7 mouse cellular contexts compared by ENCODE assay signal in the genomic region with DNA sequence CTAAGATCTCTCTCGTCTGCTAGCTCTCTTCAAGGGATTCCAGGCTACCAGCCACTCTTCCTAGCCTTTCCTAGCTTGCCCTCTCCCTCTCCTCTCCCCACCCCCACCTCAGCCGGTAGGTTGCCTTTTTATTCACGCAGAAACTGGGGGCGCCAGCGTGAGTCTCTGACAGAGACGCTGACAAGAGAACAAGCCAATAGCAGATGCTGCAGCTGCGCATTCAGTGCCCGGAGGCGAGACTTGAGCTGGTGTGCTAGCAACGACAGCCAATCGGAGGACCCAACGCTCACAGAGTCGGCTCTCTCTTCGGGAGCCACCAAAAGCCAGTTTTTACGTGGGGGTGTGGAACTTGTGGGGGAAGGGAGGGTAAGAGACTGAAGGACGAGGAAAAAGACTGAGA. TPM values are rescaled to one million over a fixed set of nuclear protein-coding genes. Genes with fewer than 3 reads are reported as not detected.
A peak's percentile ranks its signal among the peaks of the same experiment; 100 is the strongest.
DNase-seq lines count a peak whose midpoint lies in the region; ATAC-seq and TF ChIP-seq lines count a peak whose summit lies in the region.

No protein-coding gene starts in this region.

- no peak for TF ChIP-seq CTCF in kidney, adult 2 months (conservative IDR thresholded peaks at IDR 0.05; ENCODE audit: insufficient read depth, insufficient read length, low read depth, low read length)
- no peak for TF ChIP-seq CTCF in spleen, adult 2 months (IDR thresholded peaks at IDR 0.05; ENCODE audit: extremely low read depth, insufficient read depth, insufficient read length, insufficient replicate concordance)

- H3K4me1 ChIP-seq in kidney, adult 2 months (ENCODE audit: control insufficient read depth, insufficient read depth, low read length) = no peaks in the 10 kb centered on the region
- no peaks in the 10 kb centered on the region for H3K4me1 ChIP-seq in limb, embryonic 12.5 days (replicated peaks)
- H3K4me1 ChIP-seq in midbrain, embryonic 15.5 days = peaks cover 20% of the 10 kb centered on the region; the same call in 1 of the 2 replicates
- H3K4me1 ChIP-seq in spleen, adult 2 months (ENCODE audit: control insufficient read depth, insufficient read depth, insufficient read length) = no peaks in the 10 kb centered on the region

- peak; percentile 99 for ATAC-seq in limb, embryonic 12.5 days (ENCODE audit: insufficient number of reproducible peaks, insufficient read depth, low FRiP score, low TSS enrichment, low read depth)
- ATAC-seq in midbrain, embryonic 15.5 days (replicated peaks) = peak; percentile 100

- under 1% methylated on average over 16 of the region's 16 CpGs for WGBS in kidney, adult 2 months
- WGBS in limb, embryonic 12.5 days = 17% methylated on average over 16 of the region's 16 CpGs
- 23% methylated on average over 16 of the region's 16 CpGs for WGBS in midbrain, embryonic 15.5 days
- WGBS in spleen, adult 2 months = 16% methylated on average over 16 of the region's 16 CpGs

- no peaks in the 10 kb centered on the region for H3K36me3 ChIP-seq in kidney, adult 2 months (ENCODE audit: control insufficient read depth, insufficient read depth, low read length)
- no peaks in the 10 kb centered on the region for H3K36me3 ChIP-seq in limb, embryonic 12.5 days
- H3K36me3 ChIP-seq in midbrain, embryonic 15.5 days (replicated peaks) = no peaks in the 10 kb centered on the region
- H3K36me3 ChIP-seq in spleen, adult 2 months (ENCODE audit: control insufficient read depth, insufficient read depth, low read length) = no peaks in the 10 kb centered on the region

- TF ChIP-seq POLR2A in kidney, adult 2 months (IDR thresholded peaks at IDR 0.05; ENCODE audit: low read depth, low read length) = no peak
- no peak for TF ChIP-seq POLR2A in spleen, adult 2 months (IDR thresholded peaks at IDR 0.05; ENCODE audit: low read depth, low read length)

- H3K4me2 ChIP-seq in limb, embryonic 12.5 days = peak overlapping the region; percentile 66
- peak overlapping the region; percentile 62 for H3K4me2 ChIP-seq in midbrain, embryonic 15.5 days

- peak overlapping the region; percentile 84 for H3K27ac ChIP-seq in kidney, adult 2 months (ENCODE audit: insufficient read depth, low read depth, low read length)
- peak overlapping the region; percentile 76 for H3K27ac ChIP-seq in limb, embryonic 12.5 days
- H3K27ac ChIP-seq in midbrain, embryonic 15.5 days = peak overlapping the region; percentile 85
- peak overlapping the region; percentile 79 for H3K27ac ChIP-seq in spleen, adult 2 months (ENCODE audit: insufficient read depth, low read length)

- DNase-seq in adrenal gland, adult 8-10 months = peak; percentile 88
- DNase-seq in embryo, embryonic 9.5 days (ENCODE audit: extremely low spot score) = peak; percentile 73
- DNase-seq in heart, adult 18-20 months = peak; percentile 84 to 94
- DNase-seq in kidney, adult 2 months = peak; percentile 93
- peak; percentile 56 to 57 for DNase-seq in spleen, adult 2 months (ENCODE audit: low read depth in 1 of 2, low spot score in 2 of 2)

- peak overlapping the region; percentile 51 for H3K9ac ChIP-seq in limb, embryonic 12.5 days (replicated peaks)
- peak overlapping the region; percentile 53 for H3K9ac ChIP-seq in midbrain, embryonic 15.5 days

- H3K9me3 ChIP-seq in limb, embryonic 12.5 days = no peaks in the 10 kb centered on the region
- no peaks in the 10 kb centered on the region for H3K9me3 ChIP-seq in midbrain, embryonic 15.5 days

- peak overlapping the region; percentile 69 for H3K4me3 ChIP-seq in kidney, adult 2 months (ENCODE audit: insufficient read depth, low read depth, low read length)
- H3K4me3 ChIP-seq in limb, embryonic 12.5 days (replicated peaks) = peak overlapping the region; percentile 43
- peak overlapping the region; percentile 45 for H3K4me3 ChIP-seq in midbrain, embryonic 15.5 days
- H3K4me3 ChIP-seq in spleen, adult 2 months (ENCODE audit: extremely low read depth, insufficient read depth, insufficient read length) = peak overlapping the region; percentile 70

- no peaks in the 10 kb centered on the region for H3K27me3 ChIP-seq in kidney, adult 2 months (replicated peaks; ENCODE audit: control insufficient read depth, insufficient read depth, low read length)
- H3K27me3 ChIP-seq in limb, embryonic 12.5 days = peaks cover 12% of the 10 kb centered on the region; the same call in 1 of the 2 replicates
- H3K27me3 ChIP-seq in midbrain, embryonic 15.5 days (replicated peaks) = no peaks in the 10 kb centered on the region
- H3K27me3 ChIP-seq in spleen, adult 2 months (ENCODE audit: control insufficient read depth, insufficient read depth, low read length) = no peaks in the 10 kb centered on the region

RNA-seq across cellular contexts. Expression of a gene that starts 30.3 kb away (rescaled TPM):
- total RNA-seq in adrenal gland, adult 8-10 months (2022) = 10 to 100 TPM; 12.3 to 22.5 (median 16.1) TPM
- 10 to 100 TPM; 15.5 to 15.8 TPM for total RNA-seq in heart, adult 18-20 months (2021)
- polyA plus RNA-seq in kidney, adult 2 months (2012; rRNA removed) = 2.6 TPM in 2 replicates
- 17.0 and 17.1 TPM in 2 replicates for polyA plus RNA-seq in limb, embryonic 12.5 days (2016; fragmentation: Nextera tagmentation; extraction: Ambion mirVana)
- 47.3 and 50.0 TPM in 2 replicates for polyA plus RNA-seq in midbrain, embryonic 15.5 days (2015; fragmentation: Nextera tagmentation; extraction: Ambion mirVana)
- 0.53 and 0.65 TPM in 2 replicates for polyA plus RNA-seq in spleen, adult 2 months (2012; rRNA removed)

Comparison
In these comparisons a context has a peak if more than half of its experiments do, and no peak if none do; other contexts are left out.
1. Peak in every context shown above with its lines: DNase-seq, ATAC-seq, H3K4me3 ChIP-seq and H3K27ac ChIP-seq.